Mouse (Mus musculus): Measurements from ENCODE around the gene Yae1d1. TPM values are rescaled to one million over a fixed set of nuclear protein-coding genes. Genes with fewer than 3 reads are reported as not detected.

Gene Yae1d1
- total and polyA plus RNA-seq, 3 experiments = 9.4 to 14.8 TPM; not detected in 1

GRCm38 (mm10) chr13:18013205-18013604 is 20.1 kb upstream of the Yae1d1 start:
- no peak overlapping the region for H3K9ac ChIP-seq (ENCODE audit: control insufficient read depth, low read depth, low read length, poor library complexity, severe bottlenecking)
- TF ChIP-seq RCOR1 (IDR thresholded peaks at IDR 0.05; ENCODE audit: low read depth, low read length) (no peak), GATA1 (IDR thresholded peaks at IDR 0.05; ENCODE audit: low read depth, low read length) (no peak), MYC (IDR thresholded peaks at IDR 0.05; ENCODE audit: low read depth, low read length) (no peak), POLR2A (IDR thresholded peaks at IDR 0.05; ENCODE audit: control insufficient read depth in 1 of 2, insufficient read depth in 1 of 2, low read depth in 1 of 2, low read length in 2 of 2, poor library complexity in 1 of 2) (no peak), CTCF (IDR thresholded peaks at IDR 0.05 in 2 of 3, conservative IDR thresholded peaks at IDR 0.05 in 1 of 3; ENCODE audit: control insufficient read depth in 1 of 3, insufficient read depth in 1 of 3, low read depth in 2 of 3, low read length in 3 of 3, poor library complexity in 1 of 3, severe bottlenecking in 1 of 3) (no peak), USF1 (IDR thresholded peaks at IDR 0.05; ENCODE audit: low read depth, low read length) (no peak), ZNF384 (IDR thresholded peaks at IDR 0.05; ENCODE audit: low read depth, low read length) (no peak), MAZ (IDR thresholded peaks at IDR 0.05; ENCODE audit: low read depth, low read length) (no peak), CHD1 (IDR thresholded peaks at IDR 0.05; ENCODE audit: low read depth, low read length) (no peak), TAL1 (IDR thresholded peaks at IDR 0.05; ENCODE audit: low read length) (no peak), ZC3H11A (IDR thresholded peaks at IDR 0.05; ENCODE audit: low read depth, low read length) (no peak), MYB (IDR thresholded peaks at IDR 0.05; ENCODE audit: low read depth, low read length) (no peak), POLR2AphosphoS5 (IDR thresholded peaks at IDR 0.05; ENCODE audit: borderline replicate concordance, low read depth, low read length) (no peak), SMC3 (IDR thresholded peaks at IDR 0.05; ENCODE audit: low read depth, low read length) (no peak), TCF12 (IDR thresholded peaks at IDR 0.05; ENCODE audit: low read depth, low read length) (no peak), TBP (IDR thresholded peaks at IDR 0.05; ENCODE audit: low read depth, low read length) (no peak), GABPA (IDR thresholded peaks at IDR 0.05; ENCODE audit: low read depth, low read length) (no peak)
- DNase-seq (ENCODE audit: low read depth, low spot score) = no peak
- H3K27ac ChIP-seq (ENCODE audit: control insufficient read depth, low read depth, low read length) = no peak overlapping the region
- H3K79me2 ChIP-seq (ENCODE audit: control insufficient read depth, insufficient read depth, low read length, poor library complexity) = no peaks in the 10 kb centered on the region
- no peaks in the 10 kb centered on the region for H3K36me3 ChIP-seq (ENCODE audit: control insufficient read depth in 1 of 2, insufficient read depth in 2 of 2, low read length in 2 of 2)
- H3K4me1 ChIP-seq (ENCODE audit: control insufficient read depth in 1 of 2, insufficient read depth in 2 of 2, low read length in 2 of 2) = no peaks in the 10 kb centered on the region
- H3K27me3 ChIP-seq (ENCODE audit: control insufficient read depth in 1 of 2, insufficient read depth in 2 of 2, low read length in 2 of 2) = no peaks in the 10 kb centered on the region
- no peaks in the 10 kb centered on the region for H3K9me3 ChIP-seq (replicated peaks; ENCODE audit: insufficient read depth, low read length)
- no peak overlapping the region for H3K4me3 ChIP-seq (ENCODE audit: control insufficient read depth in 1 of 2, insufficient read depth in 1 of 2, low read depth in 2 of 2, low read length in 2 of 2)

- Histone ChIP-seq H3K27ac (ENCODE audit: control insufficient read depth, low read depth, low read length) (no peak overlapping the region), H3K9me3 (replicated peaks; ENCODE audit: insufficient read depth, low read length) (no peaks in the 10 kb centered on the region), H3K79me2 (ENCODE audit: control insufficient read depth, insufficient read depth, low read length, poor library complexity) (no peaks in the 10 kb centered on the region), H3K27me3 (ENCODE audit: control insufficient read depth in 1 of 2, insufficient read depth in 2 of 2, low read length in 2 of 2) (no peaks in the 10 kb centered on the region), H3K4me3 (ENCODE audit: control insufficient read depth in 1 of 2, insufficient read depth in 1 of 2, low read depth in 2 of 2, low read length in 2 of 2) (no peak overlapping the region), H3K36me3 (ENCODE audit: control insufficient read depth in 1 of 2, insufficient read depth in 2 of 2, low read length in 2 of 2) (no peaks in the 10 kb centered on the region), H3K9ac (ENCODE audit: control insufficient read depth, low read depth, low read length, poor library complexity, severe bottlenecking) (no peak overlapping the region), H3K4me1 (ENCODE audit: control insufficient read depth in 1 of 2, insufficient read depth in 2 of 2, low read length in 2 of 2) (no peaks in the 10 kb centered on the region)
- TF ChIP-seq UBTF (IDR thresholded peaks at IDR 0.05; ENCODE audit: borderline replicate concordance, insufficient read depth, low read depth, low read length) (no peak), RAD21 (IDR thresholded peaks at IDR 0.05; ENCODE audit: low read depth, low read length) (no peak), ZKSCAN1 (IDR thresholded peaks at IDR 0.05; ENCODE audit: low read depth, low read length) (no peak), SMC3 (IDR thresholded peaks at IDR 0.05; ENCODE audit: low read depth, low read length) (no peak), MEF2A (IDR thresholded peaks at IDR 0.05; ENCODE audit: extremely low read depth, insufficient replicate concordance, low read depth, low read length, poor library complexity, severe bottlenecking) (no peak), GATA1 (IDR thresholded peaks at IDR 0.05; ENCODE audit: low read depth, low read length) (no peak), MAX (IDR thresholded peaks at IDR 0.05; ENCODE audit: low read length) (no peak), EP300 (IDR thresholded peaks at IDR 0.05; ENCODE audit: low read depth in 1 of 2, low read length in 2 of 2) (no peak), E2F4 (IDR thresholded peaks at IDR 0.05; ENCODE audit: borderline replicate concordance, low read depth, low read length) (no peak), JUND (IDR thresholded peaks at IDR 0.05; ENCODE audit: low read depth, low read length) (no peak), SIN3A (IDR thresholded peaks at IDR 0.05; ENCODE audit: low read length) (no peak), ZC3H11A (IDR thresholded peaks at IDR 0.05; ENCODE audit: low read depth, low read length) (no peak), MYC (IDR thresholded peaks at IDR 0.05; ENCODE audit: low read depth, low read length) (no peak), TBP (IDR thresholded peaks at IDR 0.05; ENCODE audit: low read depth, low read length) (no peak), CTCF (IDR thresholded peaks at IDR 0.05 in 2 of 3, conservative IDR thresholded peaks at IDR 0.05 in 1 of 3; ENCODE audit: control insufficient read depth in 1 of 3, insufficient read depth in 1 of 3, low read depth in 2 of 3, low read length in 3 of 3, poor library complexity in 1 of 3, severe bottlenecking in 1 of 3) (no peak)
- no peak for DNase-seq (ENCODE audit: low read depth, low spot score)
Measured at GRCm38 (mm10) chr13:18011055-18011454, 17.9 kb upstream of the Yae1d1 start.

Data from MEL (cell line).